In genomic region chr2:70456205-70456604, GRCm38 (mm10) we compare ENCODE assay signal across 8 mouse cellular contexts. TPM values are rescaled to one million over a fixed set of nuclear protein-coding genes. Genes with fewer than 3 reads are reported as not detected.
DNase-seq lines count a peak whose midpoint lies in the region; ATAC-seq lines count a peak whose summit lies in the region.

No protein-coding gene starts in this region.

- H3K4me1 ChIP-seq in heart, embryonic 15.5 days (replicated peaks) = 0 out of 2 replicates have a peak, but pooled peaks cover 2% of the 10 kb centered on the region
- H3K4me1 ChIP-seq in embryonic facial prominence, embryonic 10.5 days = peaks cover 13% of the 10 kb centered on the region
- no peaks in the 10 kb centered on the region; the same call in 1 of the 2 replicates for H3K4me1 ChIP-seq in intestine, embryonic 14.5 days (replicated peaks; ENCODE audit: control insufficient read depth, insufficient read depth, low read length)
- H3K4me1 ChIP-seq in neural tube, embryonic 11.5 days (ENCODE audit: control insufficient read depth, insufficient read depth, low read length) = no peaks in the 10 kb centered on the region

- H3K9ac ChIP-seq in heart, embryonic 15.5 days = peak overlapping the region; percentile 45
- no peak overlapping the region for H3K9ac ChIP-seq in intestine, embryonic 14.5 days (ENCODE audit: low read length)
- H3K9ac ChIP-seq in neural tube, embryonic 11.5 days (ENCODE audit: low read length) = no peak overlapping the region

- no peak for DNase-seq in heart, adult 9 months (ENCODE audit: low spot score in 2 of 2)
- no peak for DNase-seq in embryonic facial prominence, embryonic 10.5 days (ENCODE audit: low spot score)
- peak; percentile 56 for DNase-seq in intestine, embryonic 14.5 days (ENCODE audit: low spot score)
- peak; percentile 36 for DNase-seq in neural tube, embryonic 11.5 days (ENCODE audit: low spot score)
- DNase-seq in ovary, postnatal 14 days (ENCODE audit: low spot score) = no peak

- H3K36me3 ChIP-seq in heart, embryonic 15.5 days = no peaks in the 10 kb centered on the region
- H3K36me3 ChIP-seq in embryonic facial prominence, embryonic 10.5 days (replicated peaks) = no peaks in the 10 kb centered on the region
- H3K36me3 ChIP-seq in intestine, embryonic 14.5 days (ENCODE audit: control insufficient read depth, insufficient read depth, low read length) = no peaks in the 10 kb centered on the region
- H3K36me3 ChIP-seq in neural tube, embryonic 11.5 days (ENCODE audit: control insufficient read depth, insufficient read depth, low read length) = no peaks in the 10 kb centered on the region

- WGBS in heart, embryonic 15.5 days = 7% methylated on average over 12 of the region's 12 CpGs
- 7% methylated on average over 12 of the region's 12 CpGs for WGBS in embryonic facial prominence, embryonic 10.5 days
- WGBS in intestine, embryonic 14.5 days = 9% methylated on average over 12 of the region's 12 CpGs
- 8% methylated on average over 12 of the region's 12 CpGs for WGBS in neural tube, embryonic 11.5 days

- no peak overlapping the region for H3K27ac ChIP-seq in heart, embryonic 15.5 days
- peak overlapping the region; percentile 59; the same call in 1 of the 2 replicates for H3K27ac ChIP-seq in embryonic facial prominence, embryonic 10.5 days (replicated peaks)
- H3K27ac ChIP-seq in intestine, embryonic 14.5 days (ENCODE audit: low read depth) = no peak overlapping the region
- H3K27ac ChIP-seq in neural tube, embryonic 11.5 days (ENCODE audit: low read depth, low read length) = no peak overlapping the region

- H3K9me3 ChIP-seq in heart, embryonic 15.5 days (replicated peaks) = no peaks in the 10 kb centered on the region
- H3K9me3 ChIP-seq in embryonic facial prominence, embryonic 10.5 days = no peaks in the 10 kb centered on the region
- H3K9me3 ChIP-seq in intestine, embryonic 14.5 days (ENCODE audit: control insufficient read depth, low read length) = no peaks in the 10 kb centered on the region
- no peaks in the 10 kb centered on the region for H3K9me3 ChIP-seq in neural tube, embryonic 11.5 days (ENCODE audit: control insufficient read depth, low read length)

- H3K4me3 ChIP-seq in heart, embryonic 15.5 days = peak overlapping the region; percentile 37
- H3K4me3 ChIP-seq in embryonic facial prominence, embryonic 10.5 days = peak overlapping the region; percentile 49
- peak overlapping the region; percentile 23; the same call in 1 of the 2 replicates for H3K4me3 ChIP-seq in intestine, embryonic 14.5 days (ENCODE audit: low read depth, low read length)
- H3K4me3 ChIP-seq in neural tube, embryonic 11.5 days (ENCODE audit: low read depth, low read length) = 0 out of 2 replicates have a peak overlapping the region, but pooled peaks have one; percentile 7

- H3K4me2 ChIP-seq in heart, embryonic 15.5 days = peak overlapping the region; percentile 58
- H3K4me2 ChIP-seq in intestine, embryonic 14.5 days (ENCODE audit: low read length) = peak overlapping the region; percentile 54
- peak overlapping the region; percentile 19 for H3K4me2 ChIP-seq in neural tube, embryonic 11.5 days (ENCODE audit: low read depth)

- ATAC-seq in heart, embryonic 15.5 days (replicated peaks; ENCODE audit: insufficient number of reproducible peaks, insufficient read depth, low FRiP score, low read depth) = no peak
- ATAC-seq in intestine, embryonic 14.5 days (replicated peaks; ENCODE audit: low FRiP score, low TSS enrichment, low read depth) = no peak
- ATAC-seq in neural tube, embryonic 11.5 days (ENCODE audit: insufficient read depth, low FRiP score, low TSS enrichment) = no peak
- ATAC-seq in frontal cortex, adult (ENCODE audit: low TSS enrichment) = no peak
- no peak for ATAC-seq in granulocyte monocyte progenitor cell, adult 5-6 weeks (replicated peaks; ENCODE audit: poor library complexity, severe bottlenecking)

- H3K27me3 ChIP-seq in heart, embryonic 15.5 days = peaks cover 29% of the 10 kb centered on the region
- peaks cover 28% of the 10 kb centered on the region for H3K27me3 ChIP-seq in embryonic facial prominence, embryonic 10.5 days (replicated peaks; ENCODE audit: low read depth, poor library complexity, severe bottlenecking)
- H3K27me3 ChIP-seq in intestine, embryonic 14.5 days (replicated peaks; ENCODE audit: control insufficient read depth, insufficient read depth, low read length) = no peaks in the 10 kb centered on the region
- no peaks in the 10 kb centered on the region for H3K27me3 ChIP-seq in neural tube, embryonic 11.5 days (ENCODE audit: control insufficient read depth, insufficient read depth, low read length)

RNA-seq across cellular contexts. Expression of gene Sp5, which starts 18.5 kb away (rescaled TPM):
- 0.55 and 1.1 TPM in 2 replicates for polyA plus RNA-seq in heart, embryonic 15.5 days (2015; fragmentation: Nextera tagmentation; extraction: Ambion mirVana)
- 1.4 and 2.1 TPM in 2 replicates for polyA plus RNA-seq in embryonic facial prominence, embryonic 10.5 days (2016; fragmentation: Nextera tagmentation; extraction: Ambion mirVana)
- 0.60 and 0.90 TPM in 2 replicates for polyA plus RNA-seq in intestine, embryonic 14.5 days (2014; fragmentation: Nextera tagmentation; extraction: Ambion mirVana)
- 2.3 and 2.5 TPM in 2 replicates for polyA plus RNA-seq in neural tube, embryonic 11.5 days (2014; fragmentation: Nextera tagmentation; extraction: Ambion mirVana)
- not detected in 2 replicates for total RNA-seq in granulocyte monocyte progenitor cell, adult 5-6 weeks (2014; fragmentation: Nextera tagmentation)
- not detected in 2 replicates for total RNA-seq in granulocyte monocyte progenitor cell, adult 5-6 weeks (2017)

RNA-seq across cellular contexts. Expression of gene Erich2, which starts 52.4 kb away (rescaled TPM):
- polyA plus RNA-seq in heart, embryonic 15.5 days (2015; fragmentation: Nextera tagmentation; extraction: Ambion mirVana) = 0.66 and 1.3 TPM in 2 replicates
- polyA plus RNA-seq in embryonic facial prominence, embryonic 10.5 days (2016; fragmentation: Nextera tagmentation; extraction: Ambion mirVana) = 0.87 and 1.2 TPM in 2 replicates
- polyA plus RNA-seq in intestine, embryonic 14.5 days (2014; fragmentation: Nextera tagmentation; extraction: Ambion mirVana) = 0.88 and 1.9 TPM in 2 replicates
- polyA plus RNA-seq in neural tube, embryonic 11.5 days (2014; fragmentation: Nextera tagmentation; extraction: Ambion mirVana) = 1.2 and 1.6 TPM in 2 replicates
- not detected in 2 replicates for total RNA-seq in granulocyte monocyte progenitor cell, adult 5-6 weeks (2014; fragmentation: Nextera tagmentation)
- total RNA-seq in granulocyte monocyte progenitor cell, adult 5-6 weeks (2017) = not detected in 2 replicates

Comparison
In these comparisons a context has a peak if more than half of its experiments do, and no peak if none do; other contexts are left out.
1. DNase-seq: peak in intestine, embryonic 14.5 days (single experiment) and neural tube, embryonic 11.5 days (single experiment); none in heart, adult 9 months (0 of 2), embryonic facial prominence, embryonic 10.5 days (single experiment) and ovary, postnatal 14 days (single experiment).
2. Peak in every context shown above with its lines, with median percentiles within 50 percentile points of each other: H3K4me2 ChIP-seq and H3K4me3 ChIP-seq.